Mouse (Mus musculus): Measurements from ENCODE around the gene Zfp786.

- TF ChIP-seq CTCF (IDR thresholded peaks at IDR 0.05; ENCODE audit: low read depth, low read length) (no peak), GATA1 (IDR thresholded peaks at IDR 0.05; ENCODE audit: borderline replicate concordance, low read length) (no peak)
These were observed 26.6 kb upstream of the Zfp786 start for GRCm38 (mm10) chr6:47857241-47857640.

Data from G1E (cell line).